ENCODE assay signal across 18 mouse cellular contexts in genomic region chr6:12772799-12773198, GRCm38 (mm10). TPM values are rescaled to one million over a fixed set of nuclear protein-coding genes. Genes with fewer than 3 reads are reported as not detected.
DNase-seq lines count a peak whose midpoint lies in the region; ATAC-seq and TF ChIP-seq lines count a peak whose summit lies in the region.
"Had no signal": no experiment of that assay in that cellular context is flagged by ENCODE, and none has a peak within 500 bp of the region (broad histone marks: within the 10 kb centered on the region; RNA-seq: fewer than 3 reads in every experiment).

No protein-coding gene starts in this region.

- no peak overlapping the region for H3K4me2 ChIP-seq in intestine, embryonic 14.5 days (ENCODE audit: low read length)
- no peak overlapping the region for H3K4me2 ChIP-seq in intestine, embryonic 15.5 days (replicated peaks)
- H3K4me2 ChIP-seq in intestine, postnatal 0 days (replicated peaks; ENCODE audit: low read depth), result no peak overlapping the region
- H3K4me2 ChIP-seq: embryonic facial prominence, embryonic 12.5 days; forebrain, embryonic 13.5 days; forebrain, embryonic 15.5 days had no signal

- WGBS in intestine, embryonic 14.5 days, result 53% methylated on average over 2 of the region's 2 CpGs
- 51% methylated on average over 2 of the region's 2 CpGs for WGBS in intestine, embryonic 15.5 days
- WGBS in intestine, postnatal 0 days, result 35% methylated on average over 2 of the region's 2 CpGs

- no peaks in the 10 kb centered on the region for H3K9me3 ChIP-seq in intestine, embryonic 14.5 days (ENCODE audit: control insufficient read depth, low read length)
- H3K9me3 ChIP-seq in intestine, embryonic 15.5 days, result no peaks in the 10 kb centered on the region
- H3K9me3 ChIP-seq in intestine, postnatal 0 days (ENCODE audit: control insufficient read depth), result no peaks in the 10 kb centered on the region
- H3K9me3 ChIP-seq: embryonic facial prominence, embryonic 10.5 days; embryonic facial prominence, embryonic 12.5 days; forebrain, embryonic 13.5 days; forebrain, embryonic 15.5 days had no signal

- DNase-seq in intestine, embryonic 14.5 days (ENCODE audit: low spot score), result no peak
- DNase-seq in frontal cortex, postnatal 14 days (ENCODE audit: low spot score in 2 of 2), result no peak
- DNase-seq in frontal cortex, postnatal 25 days (ENCODE audit: low spot score in 2 of 2), result no peak
- DNase-seq: adrenal gland, adult 2 months; adrenal gland, postnatal 10 days; adrenal gland, postnatal 25 days; cerebellum, adult 11-12 months; cerebellum, adult 2 months; cerebellum, adult 9-10 months; cerebellum, postnatal 10 days; cerebellum, postnatal 25 days; forebrain, postnatal 0 days had no signal

- no peak overlapping the region for H3K9ac ChIP-seq in intestine, embryonic 14.5 days (ENCODE audit: low read length)
- H3K9ac ChIP-seq in intestine, embryonic 15.5 days, result no peak overlapping the region
- no peak overlapping the region for H3K9ac ChIP-seq in intestine, postnatal 0 days (ENCODE audit: low read depth, low read length)
- H3K9ac ChIP-seq: embryonic facial prominence, embryonic 12.5 days; forebrain, embryonic 13.5 days; forebrain, embryonic 15.5 days; forebrain, postnatal 0 days had no signal

- ATAC-seq in intestine, embryonic 14.5 days (replicated peaks; ENCODE audit: low FRiP score, low TSS enrichment, low read depth), result 0 out of 2 replicates have a peak, but pooled peaks have one; percentile 19
- peak; percentile 95 for ATAC-seq in intestine, embryonic 15.5 days
- ATAC-seq in intestine, postnatal 0 days, result peak; percentile 38; the same call in 1 of the 2 replicates
- ATAC-seq: forebrain, embryonic 13.5 days; forebrain, embryonic 15.5 days; forebrain, postnatal 0 days had no signal

- no peak for TF ChIP-seq CTCF in intestine, postnatal 0 days (IDR thresholded peaks at IDR 0.05; ENCODE audit: low read depth)

- H3K4me1 ChIP-seq in intestine, embryonic 14.5 days (replicated peaks; ENCODE audit: control insufficient read depth, insufficient read depth, low read length), result no peaks in the 10 kb centered on the region
- no peaks in the 10 kb centered on the region for H3K4me1 ChIP-seq in intestine, embryonic 15.5 days (replicated peaks)
- H3K4me1 ChIP-seq in intestine, postnatal 0 days (replicated peaks; ENCODE audit: control insufficient read depth, insufficient read depth, low read length), result no peaks in the 10 kb centered on the region
- H3K4me1 ChIP-seq: embryonic facial prominence, embryonic 10.5 days; embryonic facial prominence, embryonic 12.5 days; forebrain, embryonic 13.5 days; forebrain, embryonic 15.5 days had no signal

- no peaks in the 10 kb centered on the region for H3K27me3 ChIP-seq in intestine, embryonic 14.5 days (replicated peaks; ENCODE audit: control insufficient read depth, insufficient read depth, low read length)
- H3K27me3 ChIP-seq in intestine, embryonic 15.5 days (replicated peaks), result no peaks in the 10 kb centered on the region
- H3K27me3 ChIP-seq in intestine, postnatal 0 days (replicated peaks; ENCODE audit: control insufficient read depth, insufficient read depth, low read length), result no peaks in the 10 kb centered on the region
- H3K27me3 ChIP-seq: embryonic facial prominence, embryonic 12.5 days; forebrain, embryonic 13.5 days; forebrain, embryonic 15.5 days had no signal

- H3K36me3 ChIP-seq in intestine, embryonic 14.5 days (ENCODE audit: control insufficient read depth, insufficient read depth, low read length), result no peaks in the 10 kb centered on the region
- H3K36me3 ChIP-seq in intestine, embryonic 15.5 days, result no peaks in the 10 kb centered on the region
- no peaks in the 10 kb centered on the region for H3K36me3 ChIP-seq in intestine, postnatal 0 days (ENCODE audit: control insufficient read depth, insufficient read depth)
- H3K36me3 ChIP-seq: embryonic facial prominence, embryonic 10.5 days; embryonic facial prominence, embryonic 12.5 days; forebrain, embryonic 15.5 days had no signal

- no peak overlapping the region for H3K4me3 ChIP-seq in intestine, embryonic 14.5 days (ENCODE audit: low read depth, low read length)
- H3K4me3 ChIP-seq in intestine, embryonic 15.5 days (replicated peaks), result no peak overlapping the region
- no peak overlapping the region for H3K4me3 ChIP-seq in intestine, postnatal 0 days (ENCODE audit: low read depth, low read length)
- H3K4me3 ChIP-seq: embryonic facial prominence, embryonic 10.5 days; embryonic facial prominence, embryonic 12.5 days; forebrain, embryonic 13.5 days; forebrain, embryonic 15.5 days had no signal

- H3K27ac ChIP-seq in intestine, embryonic 14.5 days (ENCODE audit: low read depth), result no peak overlapping the region
- no peak overlapping the region for H3K27ac ChIP-seq in intestine, embryonic 15.5 days
- H3K27ac ChIP-seq in intestine, postnatal 0 days (ENCODE audit: low read depth, low read length), result no peak overlapping the region
- H3K27ac ChIP-seq: embryonic facial prominence, embryonic 10.5 days; embryonic facial prominence, embryonic 12.5 days; forebrain, embryonic 13.5 days; forebrain, embryonic 15.5 days had no signal

RNA-seq across cellular contexts. Expression of gene Thsd7a, which starts 23.6 kb away (rescaled TPM):
- polyA plus RNA-seq in intestine, embryonic 14.5 days (2014; fragmentation: Nextera tagmentation; extraction: Ambion mirVana), result 4.9 and 6.0 TPM in 2 replicates
- 3.2 TPM in 2 replicates for polyA plus RNA-seq in intestine, embryonic 15.5 days (2015; fragmentation: Nextera tagmentation; extraction: Ambion mirVana)
- 0.77 and 1.1 TPM in 2 replicates for polyA plus RNA-seq in intestine, postnatal 0 days (2015; fragmentation: Nextera tagmentation; extraction: Ambion mirVana)

Comparison
In these comparisons a context has a peak if more than half of its experiments do, and no peak if none do; other contexts are left out.
1. ATAC-seq: peak in every context shown above with its lines; median percentile 95 in intestine, embryonic 15.5 days; 38 in intestine, postnatal 0 days; 19 in intestine, embryonic 14.5 days.